ENCODE assay signal across 11 mouse cellular contexts in genomic region chr4:107597898-107598580, GRCm38 (mm10).
A peak's percentile ranks its signal among the peaks of the same experiment; 100 is the strongest.
DNase-seq lines count a peak whose midpoint lies in the region; ATAC-seq and TF ChIP-seq lines count a peak whose summit lies in the region.
"Had no signal": no experiment of that assay in that cellular context is flagged by ENCODE, and none has a peak within 500 bp of the region (broad histone marks: within the 10 kb centered on the region; RNA-seq: fewer than 3 reads in every experiment).

No protein-coding gene starts in this region.

- no peak for DNase-seq in frontal cortex, postnatal 25 days (ENCODE audit: low spot score in 2 of 2)
- DNase-seq in lung, embryonic 14.5 days, result no peak
- no peak for DNase-seq in lung, adult 2 months
- DNase-seq in c-Kit-positive CD71-positive TER-119-positive erythroid progenitor cells, embryonic 14.5 days (ENCODE audit: low spot score), result no peak
- DNase-seq: B cell, adult 2 months had no signal

- peak; percentile 28; the same call in 1 of the 2 replicates for ATAC-seq in frontal cortex, adult (ENCODE audit: low TSS enrichment)
- peak; percentile 52; the same call in 1 of the 2 replicates for ATAC-seq in lung, embryonic 14.5 days (ENCODE audit: insufficient read depth)
- peak; percentile 58 for ATAC-seq in hindbrain, embryonic 13.5 days (ENCODE audit: low FRiP score)
- peak; percentile 64 for ATAC-seq in neural tube, embryonic 12.5 days (ENCODE audit: low FRiP score, low read depth)
- ATAC-seq in erythroblast, adult 5-6 weeks (replicated peaks; ENCODE audit: low FRiP score, poor library complexity, severe bottlenecking), result no peak

- H3K4me2 ChIP-seq in lung, embryonic 14.5 days, result peak overlapping the region; percentile 18
- H3K4me2 ChIP-seq in hindbrain, embryonic 13.5 days, result no peak overlapping the region
- H3K4me2 ChIP-seq in neural tube, embryonic 12.5 days (replicated peaks), result peak overlapping the region; percentile 20; the same call in 1 of the 2 replicates

- TF ChIP-seq CTCF in lung, embryonic 14.5 days (IDR thresholded peaks at IDR 0.05; ENCODE audit: low read depth), result no peak
- no peak for TF ChIP-seq CTCF in lung, adult 2 months (IDR thresholded peaks at IDR 0.05; ENCODE audit: insufficient read depth, low read length)

- H3K9me3 ChIP-seq in lung, embryonic 14.5 days (ENCODE audit: low read depth, low read length), result no peaks in the 10 kb centered on the region
- H3K9me3 ChIP-seq in hindbrain, embryonic 13.5 days, result no peaks in the 10 kb centered on the region
- H3K9me3 ChIP-seq in neural tube, embryonic 12.5 days, result no peaks in the 10 kb centered on the region

- no peaks in the 10 kb centered on the region for H3K36me3 ChIP-seq in lung, embryonic 14.5 days (ENCODE audit: insufficient read depth)
- H3K36me3 ChIP-seq in hindbrain, embryonic 13.5 days, result no peaks in the 10 kb centered on the region
- no peaks in the 10 kb centered on the region for H3K36me3 ChIP-seq in neural tube, embryonic 12.5 days

- no peak overlapping the region; the same call in 1 of the 2 replicates for H3K9ac ChIP-seq in lung, embryonic 14.5 days
- H3K9ac ChIP-seq in hindbrain, embryonic 13.5 days, result no peak overlapping the region
- H3K9ac ChIP-seq in neural tube, embryonic 12.5 days, result no peak overlapping the region

- no peak overlapping the region for H3K4me3 ChIP-seq in lung, embryonic 14.5 days (ENCODE audit: low read depth, low read length)
- no peak overlapping the region for H3K4me3 ChIP-seq in lung, adult 2 months (replicated peaks; ENCODE audit: extremely low read depth, low read depth, low read length)
- H3K4me3 ChIP-seq in hindbrain, embryonic 13.5 days, result no peak overlapping the region
- H3K4me3 ChIP-seq in neural tube, embryonic 12.5 days, result no peak overlapping the region
- H3K4me3 ChIP-seq: erythroblast, embryonic 14.5 days had no signal

- TF ChIP-seq POLR2A in lung, adult 2 months (IDR thresholded peaks at IDR 0.05; ENCODE audit: borderline replicate concordance, extremely low read depth, low read depth, low read length), result no peak

- H3K27me3 ChIP-seq in lung, embryonic 14.5 days (ENCODE audit: insufficient read depth, low read length), result no peaks in the 10 kb centered on the region
- H3K27me3 ChIP-seq in hindbrain, embryonic 13.5 days, result 0 out of 2 replicates have a peak, but pooled peaks cover 2% of the 10 kb centered on the region
- H3K27me3 ChIP-seq in neural tube, embryonic 12.5 days (replicated peaks), result no peaks in the 10 kb centered on the region

- peaks cover 13% of the 10 kb centered on the region for H3K4me1 ChIP-seq in lung, embryonic 14.5 days (ENCODE audit: insufficient read depth)
- no peaks in the 10 kb centered on the region for H3K4me1 ChIP-seq in lung, adult 2 months (ENCODE audit: control insufficient read depth, insufficient read depth, low read length)
- peaks cover 14% of the 10 kb centered on the region for H3K4me1 ChIP-seq in hindbrain, embryonic 13.5 days (replicated peaks)
- H3K4me1 ChIP-seq in neural tube, embryonic 12.5 days, result peaks cover 14% of the 10 kb centered on the region

- 9% methylated on average over 10 of the region's 10 CpGs for WGBS in lung, embryonic 14.5 days
- 37% methylated on average over 10 of the region's 10 CpGs for WGBS in lung, adult 2 months
- 12% methylated on average over 10 of the region's 10 CpGs for WGBS in hindbrain, embryonic 13.5 days
- WGBS in neural tube, embryonic 12.5 days, result 15% methylated on average over 10 of the region's 10 CpGs

- peak overlapping the region; percentile 14; the same call in 1 of the 2 replicates for H3K27ac ChIP-seq in lung, embryonic 14.5 days (ENCODE audit: low read depth)
- H3K27ac ChIP-seq in hindbrain, embryonic 13.5 days, result peak overlapping the region; percentile 64; the same call in 1 of the 2 replicates
- H3K27ac ChIP-seq in neural tube, embryonic 12.5 days, result no peak overlapping the region
- H3K27ac ChIP-seq: macrophage had no signal
